8 mouse cellular contexts compared by ENCODE assay signal in genomic region chr2:92092817-92093216, GRCm38 (mm10). TPM values are rescaled to one million over a fixed set of nuclear protein-coding genes. Genes with fewer than 3 reads are reported as not detected.
DNase-seq lines count a peak whose midpoint lies in the region; TF ChIP-seq lines count a peak whose summit lies in the region.

Gene Phf21a (plus strand): TSS chr2:92093117.

- no peak for TF ChIP-seq POLR2A in myocyte (IDR thresholded peaks at IDR 0.05; ENCODE audit: insufficient read length, low read depth)

- no peak for DNase-seq in layer of hippocampus, adult 8-10 months (ENCODE audit: low spot score in 2 of 2)
- DNase-seq in layer of hippocampus, adult 9-10 months (ENCODE audit: low spot score): no peak
- DNase-seq in adrenal gland, postnatal 4 days (ENCODE audit: low spot score in 2 of 2): no peak
- no peak for DNase-seq in gastrocnemius, postnatal 4 days (ENCODE audit: low spot score in 2 of 2)
- DNase-seq in layer of hippocampus, postnatal 10 days (ENCODE audit: low spot score in 2 of 2): no peak
- no peak for DNase-seq in c-Kit-positive CD71-positive TER-119-positive erythroid progenitor cells, embryonic 14.5 days (ENCODE audit: low spot score)
- no peak for DNase-seq in cerebellum, adult 9-11 months

- no peaks in the 10 kb centered on the region for H3K36me3 ChIP-seq in myocyte (ENCODE audit: control insufficient read depth, insufficient read depth)

- no peaks in the 10 kb centered on the region for H3K27me3 ChIP-seq in myocyte (ENCODE audit: control insufficient read depth, insufficient read depth, insufficient read length)

- no peak within 1 kb of the TSS for H3K4me2 ChIP-seq in myocyte (ENCODE audit: low read depth)

- H3ac ChIP-seq in myocyte (ENCODE audit: control insufficient read depth, insufficient read length): no peak within 1 kb of the TSS

- no peaks in the 10 kb centered on the region for H3K79me2 ChIP-seq in myocyte (ENCODE audit: control insufficient read depth, insufficient read depth)

- no peak within 1 kb of the TSS for H3K4me3 ChIP-seq in myocyte

TF ChIP-seq in myocyte, 11 proteins besides CTCF, POLR2A, EP300 and RAD21:
- TF ChIP-seq REST (IDR thresholded peaks at IDR 0.05; ENCODE audit: insufficient read depth, insufficient read length) (no peak), MYOD1 (IDR thresholded peaks at IDR 0.05; ENCODE audit: control insufficient read depth in 1 of 3, insufficient read length in 2 of 3, low read depth in 2 of 3) (no peak), MAX (IDR thresholded peaks at IDR 0.05; ENCODE audit: low read depth) (no peak)

RNA-seq across cellular contexts. Expression of gene Phf21a, which starts in this region (rescaled TPM):
- 100 to 1,000 TPM; 139 to 167 (median 156) TPM for total RNA-seq in layer of hippocampus, adult 8-10 months (2022)
- 100 to 1,000 TPM; 108 to 115 TPM for total RNA-seq in adrenal gland, postnatal 4 days (2021)
- total RNA-seq in gastrocnemius, postnatal 4 days (2021): 10 to 100 TPM; 56.5 to 56.8 TPM
- 10 to 100 TPM; 75.5 to 83.7 TPM for total RNA-seq in layer of hippocampus, postnatal 10 days (2021)
- polyA plus RNA-seq in myocyte (2012; fragmentation: generic; extraction: Trizol): 14.7 TPM
